ENCODE assay signal across 9 mouse cellular contexts in the genomic region with DNA sequence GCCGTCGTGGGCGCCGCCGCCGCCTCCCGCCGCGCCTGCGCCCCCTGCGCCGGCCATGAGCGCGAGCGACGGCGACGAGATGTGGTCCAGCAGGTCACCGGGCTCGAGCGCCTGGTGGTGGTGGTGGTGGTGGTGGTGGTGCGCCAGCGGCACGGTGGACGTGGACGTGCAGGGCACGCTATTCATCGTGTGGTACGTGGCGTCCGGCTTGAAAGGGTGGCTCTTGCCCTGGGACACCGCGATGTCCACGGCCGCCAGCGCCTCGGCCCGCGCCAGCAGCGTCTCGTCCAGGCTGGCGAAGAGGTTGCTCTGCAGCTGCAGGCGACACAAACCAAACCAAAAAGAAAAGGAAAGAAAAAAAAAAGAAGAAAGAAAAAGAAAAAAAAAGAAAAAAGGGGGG. TPM values are rescaled to one million over a fixed set of nuclear protein-coding genes. Genes with fewer than 3 reads are reported as not detected.
DNase-seq lines count a peak whose midpoint lies in the region; ATAC-seq and TF ChIP-seq lines count a peak whose summit lies in the region.
"Had no signal": no experiment of that assay in that cellular context is flagged by ENCODE, and none has a peak within 500 bp of the region (broad histone marks: within the 10 kb centered on the region; RNA-seq: fewer than 3 reads in every experiment).

No protein-coding gene starts in this region.

- ATAC-seq in hindbrain, embryonic 13.5 days (ENCODE audit: low FRiP score), result no peak
- no peak for ATAC-seq in midbrain, embryonic 14.5 days (ENCODE audit: low FRiP score, low TSS enrichment)

- WGBS in heart, embryonic 10.5 days, result 3% methylated on average over 38 of the region's 43 CpGs
- WGBS in hindbrain, embryonic 13.5 days, result under 1% methylated on average over 34 of the region's 43 CpGs
- 0% methylated on average over 42 of the region's 43 CpGs for WGBS in midbrain, embryonic 14.5 days

- peak overlapping the region; percentile 78 for H3K9ac ChIP-seq in hindbrain, embryonic 13.5 days
- peak overlapping the region; percentile 75 for H3K9ac ChIP-seq in midbrain, embryonic 14.5 days (replicated peaks; ENCODE audit: low read length)

- H3K4me1 ChIP-seq in heart, embryonic 10.5 days, result peaks cover 10% of the 10 kb centered on the region
- H3K4me1 ChIP-seq in bone marrow macrophage, adult 2 months (ENCODE audit: control insufficient read depth, insufficient read depth, low read length), result peaks cover 4% of the 10 kb centered on the region; the same call in 1 of the 2 replicates
- peaks cover 33% of the 10 kb centered on the region for H3K4me1 ChIP-seq in hindbrain, embryonic 13.5 days (replicated peaks)
- H3K4me1 ChIP-seq in midbrain, embryonic 14.5 days (ENCODE audit: control insufficient read depth, insufficient read depth, low read length), result 0 out of 2 replicates have a peak, but pooled peaks cover 9% of the 10 kb centered on the region

- peaks cover 89% of the 10 kb centered on the region for H3K27me3 ChIP-seq in heart, embryonic 10.5 days (ENCODE audit: insufficient read depth, poor library complexity, severe bottlenecking)
- peaks cover 90% of the 10 kb centered on the region for H3K27me3 ChIP-seq in hindbrain, embryonic 13.5 days
- H3K27me3 ChIP-seq in midbrain, embryonic 14.5 days (ENCODE audit: control insufficient read depth, insufficient read depth, low read length), result peaks cover 82% of the 10 kb centered on the region

- H3K4me2 ChIP-seq in hindbrain, embryonic 13.5 days, result peak overlapping the region; percentile 77
- H3K4me2 ChIP-seq in midbrain, embryonic 14.5 days (ENCODE audit: low read length), result peak overlapping the region; percentile 71

- no peak for DNase-seq in heart, embryonic 10.5 days (ENCODE audit: low spot score)
- DNase-seq in heart, postnatal 25 days (ENCODE audit: low spot score), result no peak
- peak; percentile 43 for DNase-seq in midbrain, embryonic 14.5 days
- DNase-seq in spleen, adult 12 weeks (ENCODE audit: low spot score), result no peak
- DNase-seq in gastrocnemius, adult 8-10 months (ENCODE audit: low spot score in 2 of 2), result no peak
- DNase-seq in left cerebral cortex, adult 2 months (ENCODE audit: extremely low spot score in 1 of 2, low spot score in 2 of 2), result no peak
- DNase-seq: right cerebral cortex, adult 18-20 months had no signal

- no peak for TF ChIP-seq POLR2A in bone marrow macrophage, adult 2 months (IDR thresholded peaks at IDR 0.05; ENCODE audit: borderline replicate concordance, low read depth, low read length)

- H3K4me3 ChIP-seq in heart, embryonic 10.5 days, result peak overlapping the region; percentile 41
- peak overlapping the region; percentile 63 for H3K4me3 ChIP-seq in bone marrow macrophage, adult 2 months (ENCODE audit: insufficient read depth, low read length)
- H3K4me3 ChIP-seq in hindbrain, embryonic 13.5 days, result peak overlapping the region; percentile 62
- H3K4me3 ChIP-seq in midbrain, embryonic 14.5 days (replicated peaks; ENCODE audit: low read depth, low read length), result peak overlapping the region; percentile 56
- no peak overlapping the region for H3K4me3 ChIP-seq in left cerebral cortex, adult 2 months

- no peak for TF ChIP-seq CTCF in bone marrow macrophage, adult 2 months (IDR thresholded peaks at IDR 0.05; ENCODE audit: low read depth, low read length)
- no peak for TF ChIP-seq CTCF in left cerebral cortex, adult 2 months (IDR thresholded peaks at IDR 0.05)

- intact Hi-C loops in heart, postnatal 25 days (cut with DNase I), result loop anchor here (10.0 kb wide), 1 partner anchor 432 kb away; no protein-coding TSS in a partner anchor
- intact Hi-C loops in left cerebral cortex, adult 2 months (cut with DNase I), result no loop called here

- no peaks in the 10 kb centered on the region for H3K36me3 ChIP-seq in heart, embryonic 10.5 days
- H3K36me3 ChIP-seq in hindbrain, embryonic 13.5 days, result no peaks in the 10 kb centered on the region
- no peaks in the 10 kb centered on the region for H3K36me3 ChIP-seq in midbrain, embryonic 14.5 days (ENCODE audit: control insufficient read depth, insufficient read depth, low read length)

- H3K9me3 ChIP-seq in heart, embryonic 10.5 days, result no peaks in the 10 kb centered on the region
- no peaks in the 10 kb centered on the region for H3K9me3 ChIP-seq in hindbrain, embryonic 13.5 days
- no peaks in the 10 kb centered on the region for H3K9me3 ChIP-seq in midbrain, embryonic 14.5 days (ENCODE audit: control insufficient read depth, low read length)

- no peak overlapping the region for H3K27ac ChIP-seq in heart, embryonic 10.5 days
- H3K27ac ChIP-seq in bone marrow macrophage, adult 2 months (ENCODE audit: insufficient read depth, low read depth, low read length), result no peak overlapping the region
- peak overlapping the region; percentile 89 for H3K27ac ChIP-seq in hindbrain, embryonic 13.5 days
- peak overlapping the region; percentile 92 for H3K27ac ChIP-seq in midbrain, embryonic 14.5 days (replicated peaks; ENCODE audit: low read depth, low read length)
- no peak overlapping the region for H3K27ac ChIP-seq in left cerebral cortex, adult 2 months

RNA-seq across cellular contexts. Expression of a gene that starts 1.2 kb away (rescaled TPM):
- polyA plus RNA-seq in heart, embryonic 10.5 days (2016; fragmentation: Nextera tagmentation; extraction: Ambion mirVana), result 0.20 and 1.0 TPM in 2 replicates
- total RNA-seq in heart, postnatal 25 days (2021), result not detected
- not detected in 2 replicates for polyA plus RNA-seq in bone marrow macrophage, adult 2 months (2012; ENCODE audit: insufficient read depth, insufficient read length, missing spikeins)
- polyA plus RNA-seq in hindbrain, embryonic 13.5 days (2015; fragmentation: Nextera tagmentation; extraction: Ambion mirVana), result 83.5 and 84.1 TPM in 2 replicates
- polyA plus RNA-seq in midbrain, embryonic 14.5 days (2014; fragmentation: Nextera tagmentation; extraction: Ambion mirVana), result 60.4 and 103 TPM in 2 replicates
- total RNA-seq in gastrocnemius, adult 8-10 months (2022), result 1 to 10 TPM in 2 of 4 experiments, under 1 TPM in 2; 0.39 to 1.1 (median 0.92) TPM
- total RNA-seq in left cerebral cortex, adult 2 months (2021), result not detected

RNA-seq across cellular contexts. Expression of a gene that starts 55.9 kb away (rescaled TPM):
- 20.3 and 28.8 TPM in 2 replicates for polyA plus RNA-seq in heart, embryonic 10.5 days (2016; fragmentation: Nextera tagmentation; extraction: Ambion mirVana)
- total RNA-seq in heart, postnatal 25 days (2021), result 1 to 10 TPM; 4.9 to 6.3 TPM
- 6.5 and 8.6 TPM in 2 replicates for polyA plus RNA-seq in bone marrow macrophage, adult 2 months (2012; ENCODE audit: insufficient read depth, insufficient read length, missing spikeins)
- polyA plus RNA-seq in hindbrain, embryonic 13.5 days (2015; fragmentation: Nextera tagmentation; extraction: Ambion mirVana), result 35.2 and 36.0 TPM in 2 replicates
- 30.8 and 34.5 TPM in 2 replicates for polyA plus RNA-seq in midbrain, embryonic 14.5 days (2014; fragmentation: Nextera tagmentation; extraction: Ambion mirVana)
- total RNA-seq in gastrocnemius, adult 8-10 months (2022), result 1 to 10 TPM; 2.1 to 4.0 (median 3.2) TPM
- 10 to 100 TPM; 16.8 to 18.3 TPM for total RNA-seq in left cerebral cortex, adult 2 months (2021)

Comparison
In these comparisons a context has a peak if more than half of its experiments do, and no peak if none do; other contexts are left out.
1. H3K27ac ChIP-seq: peak in hindbrain, embryonic 13.5 days (single experiment) and midbrain, embryonic 14.5 days (single experiment); none in heart, embryonic 10.5 days (single experiment), bone marrow macrophage, adult 2 months (single experiment) and left cerebral cortex, adult 2 months (single experiment).
2. RNA of a gene that starts 1.2 kb away (polyA plus RNA-seq): 60.4 to 103 TPM in midbrain, embryonic 14.5 days and 83.5 to 84.1 TPM in hindbrain, embryonic 13.5 days; 0.20 to 1.0 TPM in heart, embryonic 10.5 days and not detected in bone marrow macrophage, adult 2 months; every median in the first group is over 10 times any median in the second.